In genomic region chr1:92799653-92800052, GRCm38 (mm10) we compare ENCODE assay signal across 12 mouse cellular contexts. TPM values are rescaled to one million over a fixed set of nuclear protein-coding genes. Genes with fewer than 3 reads are reported as not detected.
A peak's percentile ranks its signal among the peaks of the same experiment; 100 is the strongest.
DNase-seq lines count a peak whose midpoint lies in the region; ATAC-seq and TF ChIP-seq lines count a peak whose summit lies in the region.
"Had no signal": no experiment of that assay in that cellular context is flagged by ENCODE, and none has a peak within 500 bp of the region (broad histone marks: within the 10 kb centered on the region; RNA-seq: fewer than 3 reads in every experiment).

No protein-coding gene starts in this region.

- H3K9ac ChIP-seq in midbrain, embryonic 11.5 days (ENCODE audit: low read length) = no peak overlapping the region
- no peak overlapping the region for H3K9ac ChIP-seq in midbrain, postnatal 0 days (replicated peaks; ENCODE audit: low read length, poor library complexity, severe bottlenecking)
- no peak overlapping the region for H3K9ac ChIP-seq in hindbrain, embryonic 14.5 days
- H3K9ac ChIP-seq: hindbrain, embryonic 13.5 days had no signal

- WGBS in midbrain, embryonic 11.5 days = 90% methylated on average over 5 of the region's 5 CpGs
- 83% methylated on average over 5 of the region's 5 CpGs for WGBS in midbrain, postnatal 0 days
- 34% methylated on average over 5 of the region's 5 CpGs for WGBS in olfactory bulb, adult 2 months
- 87% methylated on average over 5 of the region's 5 CpGs for WGBS in hindbrain, embryonic 14.5 days

- TF ChIP-seq POLR2A in olfactory bulb, adult 2 months (IDR thresholded peaks at IDR 0.05; ENCODE audit: insufficient read depth, low read depth, low read length) = no peak

- no peaks in the 10 kb centered on the region for H3K9me3 ChIP-seq in midbrain, embryonic 11.5 days (ENCODE audit: control insufficient read depth, low read length)
- H3K9me3 ChIP-seq in midbrain, postnatal 0 days (ENCODE audit: low read length) = no peaks in the 10 kb centered on the region
- H3K9me3 ChIP-seq in hindbrain, embryonic 14.5 days (ENCODE audit: control insufficient read depth, low read length) = no peaks in the 10 kb centered on the region
- H3K9me3 ChIP-seq: hindbrain, embryonic 13.5 days had no signal

- H3K27me3 ChIP-seq in midbrain, embryonic 11.5 days (ENCODE audit: control insufficient read depth, insufficient read depth, low read length) = no peaks in the 10 kb centered on the region
- no peaks in the 10 kb centered on the region for H3K27me3 ChIP-seq in midbrain, postnatal 0 days (ENCODE audit: insufficient read depth, low read length)
- H3K27me3 ChIP-seq in hindbrain, embryonic 14.5 days (ENCODE audit: control insufficient read depth, insufficient read depth, low read length) = no peaks in the 10 kb centered on the region
- H3K27me3 ChIP-seq: hindbrain, embryonic 13.5 days had no signal

- peak; percentile 21 for DNase-seq in midbrain, embryonic 11.5 days (ENCODE audit: low spot score, missing footprints)
- DNase-seq in midbrain, postnatal 0 days (ENCODE audit: low spot score) = no peak
- peak; percentile 92 for DNase-seq in NIH3T3 (ENCODE audit: low read depth)
- peak; percentile 36 to 59 for DNase-seq in frontal cortex, postnatal 36 days (ENCODE audit: low spot score in 2 of 2)
- DNase-seq in hindbrain, embryonic 14.5 days (ENCODE audit: low spot score) = no peak
- no peak for DNase-seq in neural tube, embryonic 10.5 days (ENCODE audit: extremely low spot score, low spot score)
- DNase-seq: kidney, postnatal 14 days; liver; lung, postnatal 10 days had no signal

- no peak overlapping the region for H3K4me2 ChIP-seq in midbrain, embryonic 11.5 days
- H3K4me2 ChIP-seq in midbrain, postnatal 0 days (ENCODE audit: low read depth, low read length, poor library complexity, severe bottlenecking) = no peak overlapping the region
- H3K4me2 ChIP-seq in hindbrain, embryonic 14.5 days (replicated peaks) = no peak overlapping the region
- H3K4me2 ChIP-seq: hindbrain, embryonic 13.5 days had no signal

- no peaks in the 10 kb centered on the region for H3K36me3 ChIP-seq in midbrain, embryonic 11.5 days (ENCODE audit: control insufficient read depth, insufficient read depth, low read length)
- H3K36me3 ChIP-seq in midbrain, postnatal 0 days (ENCODE audit: insufficient read depth, low read length) = no peaks in the 10 kb centered on the region
- no peaks in the 10 kb centered on the region for H3K36me3 ChIP-seq in hindbrain, embryonic 14.5 days (replicated peaks; ENCODE audit: control insufficient read depth, insufficient read depth)
- H3K36me3 ChIP-seq: hindbrain, embryonic 13.5 days had no signal

- ATAC-seq in midbrain, embryonic 11.5 days (ENCODE audit: low FRiP score) = no peak
- no peak for ATAC-seq in midbrain, postnatal 0 days (ENCODE audit: low FRiP score)
- no peak for ATAC-seq in hindbrain, embryonic 14.5 days (ENCODE audit: low FRiP score)
- ATAC-seq: forebrain, embryonic 14.5 days had no signal

- TF ChIP-seq CTCF in midbrain, postnatal 0 days (IDR thresholded peaks at IDR 0.05) = no peak
- no peak for TF ChIP-seq CTCF in olfactory bulb, adult 2 months (IDR thresholded peaks at IDR 0.05; ENCODE audit: insufficient read depth, low read depth, low read length)

- no peak overlapping the region for H3K4me3 ChIP-seq in midbrain, embryonic 11.5 days (ENCODE audit: low read depth, low read length)
- H3K4me3 ChIP-seq in midbrain, postnatal 0 days (ENCODE audit: low read depth, low read length) = no peak overlapping the region
- H3K4me3 ChIP-seq in olfactory bulb, adult 2 months (ENCODE audit: insufficient read depth, low read depth, low read length) = no peak overlapping the region
- H3K4me3 ChIP-seq in hindbrain, embryonic 14.5 days (replicated peaks; ENCODE audit: low read length) = no peak overlapping the region
- H3K4me3 ChIP-seq: hindbrain, embryonic 13.5 days had no signal

- no peaks in the 10 kb centered on the region for H3K4me1 ChIP-seq in midbrain, embryonic 11.5 days (ENCODE audit: control insufficient read depth, insufficient read depth, low read length)
- H3K4me1 ChIP-seq in midbrain, postnatal 0 days (ENCODE audit: insufficient read depth, low read length) = no peaks in the 10 kb centered on the region
- H3K4me1 ChIP-seq in olfactory bulb, adult 2 months (ENCODE audit: control insufficient read depth, insufficient read depth, low read length) = peaks cover 3% of the 10 kb centered on the region; the same call in 1 of the 2 replicates
- H3K4me1 ChIP-seq in hindbrain, embryonic 14.5 days (replicated peaks; ENCODE audit: control insufficient read depth, insufficient read depth, low read length) = no peaks in the 10 kb centered on the region
- H3K4me1 ChIP-seq: hindbrain, embryonic 13.5 days had no signal

- no peak overlapping the region for H3K27ac ChIP-seq in midbrain, embryonic 11.5 days (ENCODE audit: low read depth, low read length)
- H3K27ac ChIP-seq in midbrain, postnatal 0 days (ENCODE audit: low read depth, low read length) = no peak overlapping the region
- H3K27ac ChIP-seq in olfactory bulb, adult 2 months (ENCODE audit: insufficient read depth, low read depth, low read length) = peak overlapping the region; percentile 51
- H3K27ac ChIP-seq in hindbrain, embryonic 14.5 days = no peak overlapping the region
- H3K27ac ChIP-seq: hindbrain, embryonic 13.5 days had no signal

RNA-seq across cellular contexts. Expression of gene Gpc1, which starts 31.8 kb away (rescaled TPM):
- polyA plus RNA-seq in midbrain, embryonic 11.5 days (2014; fragmentation: Nextera tagmentation; extraction: Ambion mirVana) = 32.1 and 41.8 TPM in 2 replicates
- 151 and 208 TPM in 2 replicates for total RNA-seq in midbrain, postnatal 0 days (2014; rRNA removed)
- 51.8 and 53.3 TPM in 2 replicates for polyA plus RNA-seq in midbrain, postnatal 0 days (2015; fragmentation: Nextera tagmentation; extraction: Ambion mirVana)
- polyA plus RNA-seq in olfactory bulb, adult 2 months (2012; ENCODE audit: insufficient read depth, insufficient read length, low replicate concordance, missing spikeins) = not detected in 2 replicates
- polyA plus RNA-seq in hindbrain, embryonic 14.5 days (2014; fragmentation: Nextera tagmentation; extraction: Ambion mirVana) = 64.0 and 66.1 TPM in 2 replicates

Comparison
In these comparisons a context has a peak if more than half of its experiments do, and no peak if none do; other contexts are left out.
1. DNase-seq: peak in midbrain, embryonic 11.5 days (single experiment), NIH3T3 (single experiment) and frontal cortex, postnatal 36 days (2 of 2); none in midbrain, postnatal 0 days (single experiment), hindbrain, embryonic 14.5 days (single experiment) and neural tube, embryonic 10.5 days (single experiment).
2. RNA of gene Gpc1, which starts 31.8 kb away (polyA plus RNA-seq): 64.0 to 66.1 TPM in hindbrain, embryonic 14.5 days, 51.8 to 53.3 TPM in midbrain, postnatal 0 days and 32.1 to 41.8 TPM in midbrain, embryonic 11.5 days; not detected in olfactory bulb, adult 2 months; every median in the first group is over 10 times any median in the second.